Mouse (Mus musculus) hindbrain, embryonic 13.5 days (tissue): ENCODE results near the gene Ndufaf3. TPM values are rescaled to one million over a fixed set of nuclear protein-coding genes. Genes with fewer than 3 reads are reported as not detected.
A peak's percentile ranks its signal among the peaks of the same experiment; 100 is the strongest.
"Not testable (repeated sequence)": the region's sequence is repeated elsewhere in the genome, so short reads cannot be mapped to it uniquely, and the experiment has no call there.

Experiments used
- ATAC-seq: fragments of 200-750 bp; cut with Nextera tagmentation; 2 replicates; pipeline ENCODE4 v1.8.0; 2017; ENCODE audit warnings: moderate TSS enrichment; ENCODE audit not compliant: low FRiP score
- H3K27ac ChIP-seq: fragments of 300-500 bp; sonication (generic); 2 replicates; pipeline ENCODE4 v1.5.1; 2015; ENCODE audit warnings: inconsistent platforms, mild to moderate bottlenecking, moderate library complexity
- H3K27me3 ChIP-seq: fragments of 300-500 bp; sonication (generic); 2 replicates; pipeline ENCODE4 v1.6.1; 2015; ENCODE audit warnings: mild to moderate bottlenecking, inconsistent platforms
- H3K36me3 ChIP-seq: fragments of 300-500 bp; sonication (generic); 2 replicates; pipeline ENCODE4 v1.6.1; 2015; ENCODE audit warnings: mild to moderate bottlenecking, inconsistent platforms
- H3K4me1 ChIP-seq: fragments of 300-500 bp; sonication (generic); replicated peaks from 2 replicates; pipeline ENCODE4 v1.6.1; 2015; ENCODE audit warnings: inconsistent platforms
- H3K4me2 ChIP-seq: fragments of 300-500 bp; sonication (generic); 2 replicates; pipeline ENCODE4 v1.6.1; 2015; ENCODE audit warnings: inconsistent platforms, mild to moderate bottlenecking, moderate library complexity
- H3K4me3 ChIP-seq: fragments of 300-500 bp; sonication (generic); 2 replicates; pipeline ENCODE4 v1.5.1; 2015; ENCODE audit warnings: mild to moderate bottlenecking, inconsistent platforms
- H3K9ac ChIP-seq: fragments of 300-500 bp; sonication (generic); 2 replicates; pipeline ENCODE4 v1.6.1; 2015; ENCODE audit warnings: mild to moderate bottlenecking, inconsistent platforms
- H3K9me3 ChIP-seq: fragments of 300-500 bp; sonication (generic); 2 replicates; pipeline ENCODE4 v1.6.1; 2016; ENCODE audit warnings: inconsistent platforms
- WGBS: fragments of 180-500 bp; shearing (Covaris S2); methylation state at CpG from one replicate; pipeline ENCODE4 v1.1.7; 2015; 5-methylcytosine and 5-hydroxymethylcytosine counted together
- polyA plus RNA-seq: library from polyadenylated mRNA; unstranded; fragments of >200 nt; fragmentation: Nextera tagmentation; extraction: Ambion mirVana; gene quantifications from 2 replicates; pipeline ENCODE4 v1.2.1, GENCODE M21; 2015

The Ndufaf3 gene
- 74.0 and 82.1 TPM in 2 replicates for polyA plus RNA-seq

GRCm38 (mm10) chr9:108566815-108567776 lies at the start of gene Ndufaf3:
Gene Ndufaf3 (minus strand): TSS chr9:108567434.
- Histone ChIP-seq H3K27me3 (no peaks in the 10 kb centered on the region), H3K36me3 (peaks cover 52% of the 10 kb centered on the region), H3K9ac (peak within 1 kb of the TSS; percentile 89), H3K27ac (peak within 1 kb of the TSS; percentile 99), H3K4me1 (peaks cover 49% of the 10 kb centered on the region), H3K9me3 (no peaks in the 10 kb centered on the region), H3K4me3 (peak within 1 kb of the TSS; percentile 78), H3K4me2 (peak within 1 kb of the TSS; percentile 96)
- under 1% methylated on average over 73 of the region's 73 CpGs for WGBS
- ATAC-seq: peak; percentile 85

- H3K36me3 ChIP-seq: peaks cover 92% of the 10 kb centered on the region
- no peaks in the 10 kb centered on the region for H3K9me3 ChIP-seq
- H3K27me3 ChIP-seq: no peaks in the 10 kb centered on the region
- no peak overlapping the region for H3K9ac ChIP-seq
- no peak overlapping the region for H3K4me2 ChIP-seq
- H3K27ac ChIP-seq: no peak overlapping the region
- H3K4me3 ChIP-seq: no peak overlapping the region
- ATAC-seq: no peak
- WGBS: 95% methylated on average over 10 of the region's 10 CpGs
- H3K4me1 ChIP-seq: no peaks in the 10 kb centered on the region
Observed at GRCm38 (mm10) chr9:108611488-108611887, 44.3 kb upstream of the Ndufaf3 start.

DNA sequence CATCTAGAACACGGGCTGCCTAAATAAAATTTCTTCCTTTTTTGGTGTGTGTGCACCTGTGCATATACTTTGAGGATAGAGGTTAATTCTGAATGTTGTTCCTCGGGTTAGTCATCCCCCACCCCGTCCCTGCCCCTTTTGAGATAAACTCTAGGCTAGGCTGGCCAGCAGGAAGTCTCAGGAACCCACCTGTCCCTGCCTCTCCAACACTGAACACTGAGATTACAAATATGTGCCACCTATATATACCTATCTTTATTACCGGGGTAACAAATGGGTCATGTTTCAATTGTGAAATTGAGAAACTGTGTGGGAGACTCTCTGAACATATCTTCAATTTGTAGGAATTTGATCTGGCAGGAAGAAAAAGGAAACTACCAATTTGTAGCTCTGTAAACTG lies 41.7 kb upstream of the Ndufaf3 start:
- no peak for ATAC-seq
- Histone ChIP-seq H3K36me3 (peaks cover 98% of the 10 kb centered on the region), H3K4me1 (no peaks in the 10 kb centered on the region), H3K4me3 (no peak overlapping the region), H3K9me3 (no peaks in the 10 kb centered on the region), H3K9ac (no peak overlapping the region), H3K4me2 (no peak overlapping the region), H3K27ac (no peak overlapping the region), H3K27me3 (no peaks in the 10 kb centered on the region)
- over 99% methylated on average over 4 of the region's 4 CpGs for WGBS

DNA sequence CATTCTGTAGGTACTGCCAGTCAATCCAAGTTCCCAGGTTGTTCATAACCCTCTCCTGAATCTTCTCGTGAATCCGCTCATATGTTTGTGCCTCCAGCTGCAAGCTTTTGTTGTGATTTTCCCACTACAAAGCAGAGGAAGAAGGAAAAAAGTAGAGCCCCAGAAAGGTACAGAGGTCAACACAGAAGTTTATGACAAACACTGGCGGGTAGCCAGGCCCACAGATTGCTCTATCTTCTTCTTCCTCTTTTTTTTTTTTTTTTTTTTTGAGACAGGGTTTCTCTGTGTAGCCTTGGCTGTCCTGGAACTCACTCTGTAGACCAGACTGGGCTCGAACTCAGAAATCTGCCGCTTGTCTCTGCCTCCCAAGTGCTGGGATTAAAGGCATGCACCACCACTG lies 40.7 kb upstream of the Ndufaf3 start:
- H3K4me3 ChIP-seq, H3K27ac ChIP-seq, H3K9me3 ChIP-seq, H3K27me3 ChIP-seq, H3K4me1 ChIP-seq, H3K4me2 ChIP-seq, ATAC-seq, H3K9ac ChIP-seq: not testable (repeated sequence)
- H3K36me3 ChIP-seq: peaks cover 98% of the 10 kb centered on the region
- 92% methylated on average over 5 of the region's 5 CpGs for WGBS

DNA sequence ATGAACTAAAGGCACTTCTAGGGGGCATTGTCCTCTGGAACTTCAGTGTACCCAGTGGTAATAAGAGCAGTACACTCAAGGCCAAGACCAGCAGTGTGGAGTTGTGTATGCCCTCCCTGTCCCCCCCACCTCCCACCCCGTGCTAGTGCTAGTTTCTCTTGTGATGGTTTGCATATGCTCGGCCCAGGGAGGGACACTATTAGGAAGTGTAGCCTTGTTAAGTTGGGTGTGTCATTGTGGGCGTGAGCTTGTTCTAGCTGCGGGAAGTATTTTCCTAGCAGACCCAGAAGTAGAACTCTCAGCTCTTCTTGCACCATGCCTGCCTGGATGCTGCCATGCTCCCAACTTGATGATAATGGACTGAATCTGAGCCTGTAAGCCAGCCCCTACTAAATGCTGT lies 34.8 kb upstream of the Ndufaf3 start:
- no peak overlapping the region for H3K27ac ChIP-seq
- no peak for ATAC-seq
- WGBS: 83% methylated on average over 4 of the region's 4 CpGs
- no peak overlapping the region for H3K9ac ChIP-seq
- no peak overlapping the region for H3K4me2 ChIP-seq
- no peaks in the 10 kb centered on the region for H3K9me3 ChIP-seq
- H3K4me1 ChIP-seq: peaks cover 1% of the 10 kb centered on the region
- H3K36me3 ChIP-seq: peaks cover 50% of the 10 kb centered on the region
- no peak overlapping the region for H3K4me3 ChIP-seq
- H3K27me3 ChIP-seq: no peaks in the 10 kb centered on the region

DNA sequence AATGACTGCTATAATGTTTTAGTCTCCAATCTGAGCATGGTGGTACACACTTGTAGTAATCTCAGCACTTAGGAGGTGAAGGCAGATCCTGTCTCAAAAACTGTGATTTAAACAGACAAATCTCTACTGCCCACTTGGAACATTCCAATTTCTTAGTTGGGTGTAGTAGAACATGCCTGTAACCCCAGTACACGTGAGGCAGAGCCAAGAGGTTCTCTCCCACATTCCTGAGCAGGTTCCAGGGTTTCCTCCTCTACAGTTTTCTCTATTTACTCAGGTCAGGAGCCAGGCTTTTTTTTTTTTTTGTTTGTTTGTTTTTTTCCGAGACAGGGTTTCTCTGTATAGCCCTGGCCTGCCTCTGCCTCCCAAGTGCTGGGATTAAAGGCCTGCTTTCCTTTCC lies 32.8 kb upstream of the Ndufaf3 start:
- Histone ChIP-seq H3K4me1 (peaks cover 13% of the 10 kb centered on the region), H3K4me3 (no peak overlapping the region), H3K27me3 (no peaks in the 10 kb centered on the region), H3K9ac (no peak overlapping the region), H3K27ac (no peak overlapping the region), H3K9me3 (no peaks in the 10 kb centered on the region), H3K4me2 (no peak overlapping the region), H3K36me3 (peaks cover 32% of the 10 kb centered on the region)
- WGBS: 73% methylated on average over 2 of the region's 2 CpGs
- ATAC-seq: no peak

- Histone ChIP-seq H3K9ac (no peak overlapping the region), H3K9me3 (no peaks in the 10 kb centered on the region), H3K27me3 (no peaks in the 10 kb centered on the region), H3K4me2 (no peak overlapping the region), H3K4me3 (no peak overlapping the region), H3K4me1 (peaks cover 13% of the 10 kb centered on the region), H3K36me3 (peaks cover 23% of the 10 kb centered on the region), H3K27ac (no peak overlapping the region)
- no peak for ATAC-seq
- WGBS: 84% methylated on average over 4 of the region's 4 CpGs
Observed at GRCm38 (mm10) chr9:108599021-108599566, 31.9 kb upstream of the Ndufaf3 start.

DNA sequence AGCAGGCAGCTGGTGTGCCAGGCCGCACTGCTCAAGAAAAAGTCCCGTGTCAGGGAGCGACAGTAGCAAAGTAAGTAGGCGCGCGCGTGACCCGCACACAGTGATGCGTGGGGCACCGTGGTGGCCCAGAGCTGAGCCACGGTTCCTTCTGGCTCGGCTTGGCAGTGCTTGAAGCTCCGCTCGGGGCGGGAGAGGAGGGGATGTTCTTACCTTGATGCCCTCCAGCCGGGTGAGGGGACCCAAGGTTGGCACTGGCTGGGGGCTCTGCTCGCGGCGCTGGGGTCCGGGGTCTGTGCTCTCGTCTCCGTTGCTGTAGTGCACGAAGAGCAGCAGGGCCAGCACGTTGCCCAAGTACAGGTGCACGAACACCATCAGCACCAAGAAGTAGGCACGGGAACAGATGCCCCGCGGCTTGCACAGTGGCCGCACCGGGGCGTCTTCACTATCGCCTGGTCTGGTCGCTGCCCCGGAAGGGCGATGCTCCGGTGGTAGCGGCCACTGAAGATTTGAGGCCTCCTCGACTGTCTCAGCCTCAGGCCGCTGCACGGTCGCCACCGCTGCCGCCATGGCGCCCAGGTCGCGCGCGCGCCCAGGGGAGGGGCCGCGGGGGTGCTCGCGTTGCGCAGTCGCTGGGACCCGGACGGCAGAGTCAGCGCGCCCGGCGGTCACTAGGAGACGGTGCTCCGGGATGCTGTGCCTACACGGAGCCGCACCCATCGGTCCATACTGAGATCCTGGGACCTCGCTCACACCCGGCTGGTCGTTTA lies 29.9 kb upstream of the Ndufaf3 start, which contains the start of gene P4htm:
P4htm (minus strand) TSS at position 670 of the 767 bp plus-strand sequence.
- WGBS: 3% methylated on average over 69 of the region's 69 CpGs
- peak within 1 kb of the TSS; percentile 75 for H3K4me3 ChIP-seq
- H3K4me2 ChIP-seq: peak within 1 kb of the TSS; percentile 88
- H3K27ac ChIP-seq: peak within 1 kb of the TSS; percentile 85
- peaks cover 13% of the 10 kb centered on the region for H3K4me1 ChIP-seq
- H3K27me3 ChIP-seq: no peaks in the 10 kb centered on the region
- ATAC-seq: peak; percentile 87
- peaks cover 9% of the 10 kb centered on the region for H3K36me3 ChIP-seq
- H3K9me3 ChIP-seq: no peaks in the 10 kb centered on the region
- peak within 1 kb of the TSS; percentile 86 for H3K9ac ChIP-seq

DNA sequence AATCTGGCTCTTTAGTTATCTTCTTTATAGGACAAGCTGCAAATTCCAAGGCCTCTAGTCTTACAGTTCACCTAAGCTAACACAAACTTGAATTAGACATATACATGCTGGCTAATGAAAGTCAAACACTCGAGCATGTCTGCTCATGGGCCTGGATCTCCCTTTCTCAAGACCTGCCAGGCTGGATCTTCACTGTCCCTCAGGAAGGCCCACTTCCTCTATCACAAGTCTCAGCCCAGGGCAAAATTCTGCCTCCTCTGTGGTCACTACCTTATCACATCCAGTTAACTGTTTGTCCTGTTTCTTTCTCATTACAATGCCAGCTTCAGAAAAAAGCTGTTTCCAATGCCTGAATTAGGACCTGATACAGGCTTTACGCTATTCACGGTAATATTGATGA lies 27.1 kb upstream of the Ndufaf3 start:
- no peak for ATAC-seq
- no peak overlapping the region for H3K9ac ChIP-seq
- H3K9me3 ChIP-seq: no peaks in the 10 kb centered on the region
- H3K27ac ChIP-seq: no peak overlapping the region
- no peak overlapping the region for H3K4me2 ChIP-seq
- no peaks in the 10 kb centered on the region for H3K27me3 ChIP-seq
- H3K36me3 ChIP-seq: peaks cover 6% of the 10 kb centered on the region
- no peak overlapping the region for H3K4me3 ChIP-seq
- peaks cover 21% of the 10 kb centered on the region for H3K4me1 ChIP-seq
- 87% methylated on average over 3 of the region's 3 CpGs for WGBS

GRCm38 (mm10) chr9:108591462-108591861 lies 24.2 kb upstream of the Ndufaf3 start:
- Histone ChIP-seq H3K4me1 (peaks cover 44% of the 10 kb centered on the region), H3K27me3 (no peaks in the 10 kb centered on the region), H3K36me3 (peaks cover 6% of the 10 kb centered on the region), H3K4me3 (no peak overlapping the region), H3K4me2 (no peak overlapping the region), H3K27ac (no peak overlapping the region), H3K9me3 (no peaks in the 10 kb centered on the region), H3K9ac (no peak overlapping the region; the same call in 1 of the 2 replicates)
- ATAC-seq: no peak
- 77% methylated on average over 4 of the region's 4 CpGs for WGBS

- no peaks in the 10 kb centered on the region for H3K9me3 ChIP-seq
- no peak for ATAC-seq
- WGBS: 73% methylated on average over 5 of the region's 5 CpGs
- H3K9ac ChIP-seq: peak overlapping the region; percentile 3; the same call in 1 of the 2 replicates
- H3K4me3 ChIP-seq: no peak overlapping the region
- H3K4me2 ChIP-seq: no peak overlapping the region
- H3K27ac ChIP-seq: peak overlapping the region; percentile 99
- peaks cover 43% of the 10 kb centered on the region for H3K4me1 ChIP-seq
- H3K36me3 ChIP-seq: peaks cover 6% of the 10 kb centered on the region
- no peaks in the 10 kb centered on the region for H3K27me3 ChIP-seq
Observed at GRCm38 (mm10) chr9:108589229-108589628, 22.0 kb upstream of the Ndufaf3 start.
